Mouse (Mus musculus): ENCODE measurements around the gene Nxpe2. TPM values are rescaled to one million over a fixed set of nuclear protein-coding genes. Genes with fewer than 3 reads are reported as not detected.
"Not testable (repeated sequence)": the region's sequence is repeated elsewhere in the genome, so short reads cannot be mapped to it uniquely, and the experiment has no call there.

Gene Nxpe2
- total RNA-seq, 2 experiments from 2014 or later, result 0.54 TPM; not detected in 1

DNA sequence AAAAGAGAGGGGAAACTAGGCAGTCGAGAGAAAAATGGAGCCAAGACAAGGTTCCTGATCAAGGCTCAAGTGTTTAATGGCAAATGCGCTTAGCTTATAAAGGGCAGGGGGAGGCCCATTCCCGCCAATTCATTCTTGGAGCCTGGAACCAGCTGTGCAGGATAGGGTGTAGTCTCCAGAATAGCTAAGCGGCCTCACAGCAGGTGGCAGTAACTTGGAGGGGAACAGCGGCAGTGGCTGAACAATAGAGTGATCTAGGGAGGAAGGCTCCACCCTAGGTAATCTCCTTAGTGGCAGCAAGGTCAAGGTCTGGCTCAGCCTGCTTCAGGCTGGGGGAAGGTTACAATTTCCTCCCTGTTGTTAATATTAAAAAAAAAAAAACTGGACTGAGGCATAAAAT, 49.7 kb downstream of the Nxpe2 start:
- DNase-seq (ENCODE audit: low spot score in 2 of 2), result not testable (repeated sequence)

DNA sequence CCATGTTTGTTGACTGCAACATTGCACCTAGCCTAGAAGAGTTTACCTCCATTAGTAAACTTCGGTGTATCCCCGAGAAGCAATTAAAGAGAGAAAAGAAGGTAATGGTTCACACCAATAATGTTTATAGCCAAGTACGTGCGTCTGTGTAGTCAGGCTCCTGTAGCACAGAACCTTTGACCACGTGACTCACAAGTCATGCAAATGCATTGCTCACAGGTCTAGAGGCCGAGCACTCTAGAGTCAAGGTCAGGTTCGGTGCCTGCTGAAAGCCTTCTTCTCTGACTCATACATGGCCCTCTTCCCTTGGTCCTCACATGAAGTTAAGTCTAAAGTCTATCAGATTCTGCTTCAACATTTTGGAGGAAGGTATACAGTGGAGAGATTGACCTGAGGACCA, 54.3 kb downstream of the Nxpe2 start:
- DNase-seq (ENCODE audit: low spot score in 2 of 2), result no peak

DNA sequence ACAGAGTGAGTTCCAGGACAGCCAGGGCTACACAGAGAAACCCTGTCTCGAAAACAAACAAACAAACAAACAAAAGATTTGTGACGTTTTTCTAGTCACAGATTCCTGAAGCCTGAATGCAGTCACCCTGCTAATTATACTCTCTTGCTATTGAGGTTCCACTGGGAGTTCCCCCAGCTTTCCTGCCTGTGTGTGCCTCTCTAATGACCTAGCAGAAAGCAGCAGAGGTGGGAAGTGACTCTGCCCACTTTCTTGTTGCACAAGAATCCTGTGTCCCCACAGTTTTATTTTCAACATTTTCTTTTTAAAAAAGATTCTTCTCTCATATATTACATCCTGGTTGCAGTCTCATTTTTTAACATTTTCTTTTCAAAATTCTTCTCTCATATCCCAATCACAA, 58.5 kb downstream of the Nxpe2 start:
- no peak for DNase-seq (ENCODE audit: low spot score in 2 of 2)

DNA sequence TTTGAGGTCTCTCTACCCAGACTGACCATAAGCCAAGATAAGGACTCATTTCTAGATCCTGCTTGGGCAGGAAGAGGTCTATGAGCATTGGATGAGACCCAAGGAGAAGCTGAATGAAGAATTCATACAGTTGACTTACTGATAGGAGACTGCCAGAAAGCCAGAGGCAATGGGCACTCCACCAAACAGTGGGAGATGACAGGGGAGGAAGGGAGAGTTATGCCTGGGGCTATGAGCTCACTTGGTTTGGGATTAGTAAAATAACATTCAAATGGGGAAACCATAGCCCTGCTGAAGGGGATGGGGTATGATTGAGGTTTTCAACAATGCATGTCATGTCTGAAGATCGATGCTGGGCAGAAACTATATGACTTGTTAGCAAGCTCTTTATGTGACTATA, 63.0 kb downstream of the Nxpe2 start:
- no peak for DNase-seq (ENCODE audit: low spot score in 2 of 2)

DNA sequence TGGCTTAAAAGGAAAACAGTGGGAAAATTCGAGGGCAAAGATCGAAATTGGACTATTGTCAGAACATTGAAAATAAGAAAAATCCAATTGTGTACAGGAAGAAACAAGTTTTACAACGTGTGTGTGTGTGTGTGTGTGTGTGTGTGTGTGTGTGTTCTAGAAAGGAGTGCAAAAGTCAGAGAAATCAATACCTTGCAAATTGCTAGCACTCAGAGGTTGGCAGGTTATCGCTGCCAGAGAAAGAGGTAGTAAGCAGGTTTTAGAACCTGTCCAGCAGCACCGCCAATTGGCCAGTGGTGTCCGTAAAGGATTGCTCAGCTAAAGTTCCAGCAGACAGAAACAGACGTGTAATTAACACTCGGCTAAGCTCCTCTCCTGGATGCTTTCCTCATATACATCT, 69.0 kb downstream of the Nxpe2 start:
- DNase-seq (ENCODE audit: low spot score in 2 of 2), result no peak

DNA sequence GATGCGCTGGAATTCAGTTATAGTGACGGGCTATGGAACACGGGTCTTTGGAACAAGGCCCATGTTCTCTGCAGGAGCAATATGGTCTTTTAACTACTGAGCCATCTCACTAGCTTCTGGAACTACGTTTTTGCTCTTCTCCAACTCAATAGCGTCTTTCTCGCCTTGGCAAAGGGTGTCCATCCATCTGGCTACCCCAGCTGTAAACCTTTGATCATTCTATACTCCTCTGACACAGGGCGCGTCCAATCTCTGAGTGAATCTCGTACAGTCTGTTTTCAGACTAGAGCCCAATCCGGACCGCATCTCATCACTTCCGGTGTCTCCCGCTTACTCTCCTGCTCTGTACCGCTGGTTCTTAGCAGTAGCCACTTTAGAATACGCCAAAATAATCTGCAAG, 76.4 kb downstream of the Nxpe2 start:
- peak; percentile 4 to 29 for DNase-seq (ENCODE audit: low spot score in 2 of 2)

Other genes starting within 250 kb of the Nxpe2 start
- 1 to 10 TPM; 6.3 to 7.4 TPM for gene Nxpe4, start 191.4 kb downstream of the Nxpe2 start, total RNA-seq (2021)
- gene Rexo2, start 127.2 kb upstream of the Nxpe2 start, total RNA-seq (2021), result 100 to 1,000 TPM in 1 of 2 experiments, 10 to 100 TPM in 1; 95.5 to 100 TPM
- 10 to 100 TPM; 37.2 to 39.8 TPM for gene Rbm7, start 141.8 kb upstream of the Nxpe2 start, total RNA-seq (2021)
- 10 to 100 TPM; 11.2 to 13.2 TPM for gene Gm5617, start 142.0 kb upstream of the Nxpe2 start, total RNA-seq (2021)